Mouse (Mus musculus) gastrocnemius, adult 8-10 months (tissue): ENCODE data around the gene Dpagt1. TPM values are rescaled to one million over a fixed set of nuclear protein-coding genes. Genes with fewer than 3 reads are reported as not detected.
A peak's percentile ranks its signal among the peaks of the same experiment; 100 is the strongest.
"Not testable (repeated sequence)": the region's sequence is repeated elsewhere in the genome, so short reads cannot be mapped to it uniquely, and the experiment has no call there.

ENCODE experiments used
- DNase-seq, 2 experiments: peaks; one replicate each; pipeline ENCODE4 v3.0.0; 2022; ENCODE audit warnings: low spot score in 2 of 2
- total RNA-seq, 4 experiments: library from RNA; stranded (reverse); gene quantifications; 2 replicates each; pipeline ENCODE4 v1.2.4; 2022

Gene Dpagt1
- total RNA-seq, 4 experiments from 2014 or later, result 10.9 to 14.8 (median 13.0) TPM

GRCm38 (mm10) chr9:44318076-44318825 lies 7.6 kb upstream of the Dpagt1 start:
- DNase-seq, result no peak

- DNase-seq, result no peak
Measured at GRCm38 (mm10) chr9:44318826-44319095, 7.1 kb upstream of the Dpagt1 start.

- no peak for DNase-seq
Measured at GRCm38 (mm10) chr9:44319105-44319886, 6.5 kb upstream of the Dpagt1 start.

- DNase-seq, result peak; percentile 86 to 89
Measured at GRCm38 (mm10) chr9:44319887-44320798, 5.7 kb upstream of the Dpagt1 start, which contains the start of gene C2cd2l. TSS of gene C2cd2l (minus strand) at chr9:44320285.

GRCm38 (mm10) chr9:44320799-44321133 lies 5.1 kb upstream of the Dpagt1 start:
- no peak for DNase-seq

- DNase-seq, result not testable (repeated sequence)
Measured at GRCm38 (mm10) chr9:44323656-44324055, 2.2 kb upstream of the Dpagt1 start.

GRCm38 (mm10) chr9:44324147-44324546 lies 1.7 kb upstream of the Dpagt1 start:
- no peak for DNase-seq

- DNase-seq, result not testable (repeated sequence)
Measured at GRCm38 (mm10) chr9:44325032-44325767, 619 bp upstream of the Dpagt1 start.

- peak; percentile 61 to 77 for DNase-seq
Measured at GRCm38 (mm10) chr9:44326371-44327063, 698 bp downstream of the Dpagt1 start.

- no peak for DNase-seq
Measured at GRCm38 (mm10) chr9:44327064-44327711, 1.4 kb downstream of the Dpagt1 start.

GRCm38 (mm10) chr9:44327926-44328325 lies 2.1 kb downstream of the Dpagt1 start:
- DNase-seq, result no peak

- DNase-seq, result no peak
Measured at GRCm38 (mm10) chr9:44330736-44331135, 4.9 kb downstream of the Dpagt1 start.

GRCm38 (mm10) chr9:44332918-44333638 lies 7.3 kb downstream of the Dpagt1 start:
- no peak for DNase-seq

GRCm38 (mm10) chr9:44334396-44335330 lies 8.8 kb downstream of the Dpagt1 start, which contains the start of gene H2afx:
TSS of gene H2afx (plus strand) at chr9:44334694.
- peak; percentile 97 for DNase-seq

- no peak for DNase-seq
Measured at GRCm38 (mm10) chr9:44335331-44336092, 9.7 kb downstream of the Dpagt1 start.

- DNase-seq, result no peak
Measured at GRCm38 (mm10) chr9:44336093-44336406, 10.2 kb downstream of the Dpagt1 start.

GRCm38 (mm10) chr9:44336513-44336912 lies 10.7 kb downstream of the Dpagt1 start:
- DNase-seq, result not testable (repeated sequence)
